Mouse (Mus musculus) frontal cortex, postnatal 10 days (tissue): ENCODE measurements around the gene Fam234a.
"Not testable (repeated sequence)": the region's sequence is repeated elsewhere in the genome, so short reads cannot be mapped to it uniquely, and the experiment has no call there.

Source experiments
- DNase-seq, 2 experiments: peaks; one replicate each; pipeline ENCODE4 v3.0.0; 2022; ENCODE audit warnings: low spot score in 2 of 2, mixed read lengths in 1 of 2

The Fam234a gene

GRCm38 (mm10) chr17:26175248-26175647, 68.8 kb downstream of the Fam234a start:
- DNase-seq = not testable (repeated sequence)

GRCm38 (mm10) chr17:26168039-26168438, 76.0 kb downstream of the Fam234a start:
- no peak for DNase-seq

GRCm38 (mm10) chr17:26162736-26163135, 81.3 kb downstream of the Fam234a start:
- no peak for DNase-seq
